Mouse (Mus musculus): ENCODE data around the gene Prn. TPM values are rescaled to one million over a fixed set of nuclear protein-coding genes. Genes with fewer than 3 reads are reported as not detected.

Gene Prn
- polyA plus RNA-seq, 2 experiments, result not detected

DNA sequence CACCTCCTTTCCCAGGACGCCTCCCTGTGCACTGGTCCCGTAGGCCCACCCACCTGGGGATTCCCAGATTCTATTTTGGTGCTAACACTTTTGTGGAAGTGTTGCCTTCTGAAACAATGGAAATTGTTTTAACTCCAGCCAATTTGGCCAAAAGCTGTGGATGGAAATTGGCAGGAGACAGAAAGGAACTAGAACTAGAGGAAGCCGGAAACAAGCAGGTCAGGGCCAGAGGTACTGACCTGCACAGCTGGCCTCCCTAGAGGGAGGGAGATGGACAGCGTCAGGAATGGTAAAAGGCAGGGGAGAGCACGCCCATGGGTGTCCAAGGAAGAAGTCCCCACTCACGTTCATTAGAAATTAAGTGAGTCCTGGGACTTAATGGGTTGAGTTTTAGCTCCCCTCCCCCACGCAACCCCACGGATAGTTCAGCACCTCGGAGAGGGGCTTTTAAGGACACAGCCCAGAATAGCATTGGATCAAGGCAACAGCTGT is 48.0 kb downstream of the Prn start:
- Histone ChIP-seq H3K9ac (ENCODE audit: low read depth, low read length, severe bottlenecking) (no peak overlapping the region), H3K9me3 (ENCODE audit: control insufficient read depth, low read length) (no peaks in the 10 kb centered on the region), H3K4me1 (ENCODE audit: control insufficient read depth, insufficient read depth, low read length) (no peaks in the 10 kb centered on the region; the same call in 1 of the 2 replicates), H3K4me3 (replicated peaks; ENCODE audit: low read length) (no peak overlapping the region), H3K27ac (replicated peaks; ENCODE audit: low read depth, low read length) (no peak overlapping the region), H3K36me3 (ENCODE audit: control insufficient read depth, insufficient read depth, low read length) (no peaks in the 10 kb centered on the region), H3K27me3 (ENCODE audit: control insufficient read depth, insufficient read depth, low read length) (peaks cover 18% of the 10 kb centered on the region; the same call in 1 of the 2 replicates), H3K4me2 (replicated peaks; ENCODE audit: low read depth, low read length, severe bottlenecking) (no peak overlapping the region)
- peak; percentile 29 for DNase-seq (ENCODE audit: low spot score)
- TF ChIP-seq POLR2A (IDR thresholded peaks at IDR 0.05; ENCODE audit: borderline replicate concordance, extremely low read depth, insufficient read depth, insufficient read length), result no peak
- ATAC-seq (ENCODE audit: low FRiP score, low read depth), result no peak
- WGBS, result 52% methylated on average over 9 of the region's 9 CpGs

DNA sequence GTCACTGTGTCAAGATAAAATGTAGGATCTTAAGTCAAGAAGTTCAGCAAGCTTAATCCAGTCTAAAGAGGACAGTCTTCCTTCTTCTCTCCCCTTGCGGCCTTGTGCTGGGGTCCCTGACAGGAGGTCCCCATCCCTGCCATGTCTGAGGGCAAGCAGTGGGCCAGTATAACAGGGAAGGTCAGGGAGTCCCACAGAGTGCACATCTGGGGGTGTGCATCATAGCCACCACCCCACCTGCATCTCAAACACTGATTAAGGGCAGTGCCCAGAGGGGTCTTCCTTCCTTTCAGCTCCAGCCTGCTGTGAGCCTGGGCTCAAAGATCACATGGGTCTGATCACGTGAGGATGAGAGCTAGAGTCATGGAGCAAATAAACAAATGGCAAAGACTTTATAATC is 51.9 kb downstream of the Prn start:
- DNase-seq (ENCODE audit: low spot score) (no peak), ATAC-seq (ENCODE audit: low FRiP score, low read depth) (no peak)
- no peaks in the 10 kb centered on the region for H3K27me3 ChIP-seq (ENCODE audit: control insufficient read depth, insufficient read depth, low read length)
- 80% methylated on average over 2 of the region's 2 CpGs for WGBS
- H3K36me3 ChIP-seq (ENCODE audit: control insufficient read depth, insufficient read depth, low read length), result no peaks in the 10 kb centered on the region
- H3K27ac ChIP-seq (replicated peaks; ENCODE audit: low read depth, low read length), result no peak overlapping the region
- H3K9ac ChIP-seq (ENCODE audit: low read depth, low read length, severe bottlenecking), result no peak overlapping the region
- no peaks in the 10 kb centered on the region for H3K4me1 ChIP-seq (ENCODE audit: control insufficient read depth, insufficient read depth, low read length)
- no peak for TF ChIP-seq POLR2A (IDR thresholded peaks at IDR 0.05; ENCODE audit: borderline replicate concordance, extremely low read depth, insufficient read depth, insufficient read length)
- no peak overlapping the region for H3K4me3 ChIP-seq (replicated peaks; ENCODE audit: low read length)
- no peaks in the 10 kb centered on the region for H3K9me3 ChIP-seq (ENCODE audit: control insufficient read depth, low read length)
- no peak overlapping the region for H3K4me2 ChIP-seq (replicated peaks; ENCODE audit: low read depth, low read length, severe bottlenecking)

DNA sequence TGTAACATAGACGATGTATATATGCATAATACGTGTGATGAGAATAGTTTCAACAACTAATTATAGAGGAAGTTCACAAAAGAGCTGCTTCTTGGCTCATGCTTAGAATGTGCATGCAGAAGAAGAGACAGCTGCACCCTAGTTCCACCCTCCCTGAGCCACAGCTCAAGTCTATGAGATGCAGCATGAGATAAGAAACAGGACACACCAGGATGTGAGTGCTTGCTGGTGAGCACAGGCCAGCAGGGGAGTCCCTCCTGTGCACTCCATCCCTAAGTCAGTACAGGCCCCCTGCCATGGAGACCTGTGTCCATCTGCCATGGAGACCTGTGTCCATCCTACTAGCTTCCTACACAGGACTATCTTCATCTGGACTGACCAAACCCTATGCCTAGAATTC is 60.8 kb downstream of the Prn start:
- ATAC-seq (ENCODE audit: low FRiP score, low read depth) (no peak), DNase-seq (ENCODE audit: low spot score) (no peak)
- TF ChIP-seq POLR2A (IDR thresholded peaks at IDR 0.05; ENCODE audit: borderline replicate concordance, extremely low read depth, insufficient read depth, insufficient read length), result no peak
- 83% methylated on average over 2 of the region's 2 CpGs for WGBS
- H3K9ac ChIP-seq (ENCODE audit: low read depth, low read length, severe bottlenecking), result no peak overlapping the region
- no peaks in the 10 kb centered on the region for H3K4me1 ChIP-seq (ENCODE audit: control insufficient read depth, insufficient read depth, low read length)
- H3K4me3 ChIP-seq (replicated peaks; ENCODE audit: low read length), result no peak overlapping the region
- no peaks in the 10 kb centered on the region for H3K9me3 ChIP-seq (ENCODE audit: control insufficient read depth, low read length)
- no peaks in the 10 kb centered on the region for H3K36me3 ChIP-seq (ENCODE audit: control insufficient read depth, insufficient read depth, low read length)
- no peak overlapping the region for H3K4me2 ChIP-seq (replicated peaks; ENCODE audit: low read depth, low read length, severe bottlenecking)
- no peaks in the 10 kb centered on the region for H3K27me3 ChIP-seq (ENCODE audit: control insufficient read depth, insufficient read depth, low read length)
- no peak overlapping the region for H3K27ac ChIP-seq (replicated peaks; ENCODE audit: low read depth, low read length)

DNA sequence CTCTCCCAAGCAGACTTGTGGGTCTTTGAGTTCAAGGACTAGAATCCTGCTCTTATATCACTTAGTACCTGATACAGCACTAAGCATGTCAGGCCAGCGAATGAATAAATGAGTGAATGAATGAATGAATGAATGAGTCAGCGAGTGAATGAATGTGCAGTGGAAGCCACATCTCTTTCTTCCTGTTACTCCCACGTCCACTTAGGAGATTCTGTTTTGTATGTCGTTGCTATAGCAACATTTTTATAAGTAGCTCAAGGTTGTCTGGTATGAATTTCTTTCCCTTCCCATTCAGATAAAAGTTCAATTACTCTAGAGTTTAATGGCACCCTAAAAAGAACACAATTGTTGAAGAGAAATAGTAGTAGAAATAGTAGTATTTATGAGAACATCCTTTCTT is 61.3 kb downstream of the Prn start:
- Histone ChIP-seq H3K27ac (replicated peaks; ENCODE audit: low read depth, low read length) (no peak overlapping the region), H3K4me1 (ENCODE audit: control insufficient read depth, insufficient read depth, low read length) (no peaks in the 10 kb centered on the region), H3K9me3 (ENCODE audit: control insufficient read depth, low read length) (no peaks in the 10 kb centered on the region), H3K4me3 (replicated peaks; ENCODE audit: low read length) (no peak overlapping the region), H3K36me3 (ENCODE audit: control insufficient read depth, insufficient read depth, low read length) (no peaks in the 10 kb centered on the region), H3K4me2 (replicated peaks; ENCODE audit: low read depth, low read length, severe bottlenecking) (no peak overlapping the region), H3K9ac (ENCODE audit: low read depth, low read length, severe bottlenecking) (no peak overlapping the region), H3K27me3 (ENCODE audit: control insufficient read depth, insufficient read depth, low read length) (no peaks in the 10 kb centered on the region)
- 76% methylated on average over 4 of the region's 4 CpGs for WGBS
- TF ChIP-seq POLR2A (IDR thresholded peaks at IDR 0.05; ENCODE audit: borderline replicate concordance, extremely low read depth, insufficient read depth, insufficient read length), result no peak
- no peak for DNase-seq (ENCODE audit: low spot score)
- no peak for ATAC-seq (ENCODE audit: low FRiP score, low read depth)

DNA sequence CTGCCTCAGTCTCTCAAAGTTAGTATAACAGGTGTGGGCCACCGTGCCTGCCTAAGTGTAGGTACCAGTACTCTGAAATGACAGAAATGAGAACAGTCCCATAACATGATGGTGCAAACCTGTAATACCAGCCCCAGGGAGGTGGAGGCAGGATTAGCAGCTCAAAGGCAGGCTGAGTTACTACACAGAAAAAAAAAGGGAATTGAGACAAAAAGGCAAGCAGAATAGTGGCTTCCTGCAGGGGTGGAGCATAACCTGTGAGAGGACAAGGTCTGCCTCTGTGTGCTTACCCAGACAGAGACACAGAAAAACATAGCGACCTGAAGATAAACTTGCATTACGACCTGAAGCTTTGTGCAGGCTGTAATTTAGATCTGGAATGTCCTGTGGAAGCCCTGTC is 66.9 kb downstream of the Prn start:
- peaks cover 6% of the 10 kb centered on the region; the same call in 1 of the 2 replicates for H3K9me3 ChIP-seq (ENCODE audit: control insufficient read depth, low read length)
- ATAC-seq (ENCODE audit: low FRiP score, low read depth) (no peak), DNase-seq (ENCODE audit: low spot score) (no peak)
- no peaks in the 10 kb centered on the region for H3K27me3 ChIP-seq (ENCODE audit: control insufficient read depth, insufficient read depth, low read length)
- H3K36me3 ChIP-seq (ENCODE audit: control insufficient read depth, insufficient read depth, low read length), result no peaks in the 10 kb centered on the region
- 64% methylated on average over 3 of the region's 3 CpGs for WGBS
- H3K9ac ChIP-seq (ENCODE audit: low read depth, low read length, severe bottlenecking), result no peak overlapping the region
- no peak overlapping the region for H3K4me3 ChIP-seq (replicated peaks; ENCODE audit: low read length)
- H3K4me1 ChIP-seq (ENCODE audit: control insufficient read depth, insufficient read depth, low read length), result no peaks in the 10 kb centered on the region
- no peak for TF ChIP-seq POLR2A (IDR thresholded peaks at IDR 0.05; ENCODE audit: borderline replicate concordance, extremely low read depth, insufficient read depth, insufficient read length)
- no peak overlapping the region for H3K4me2 ChIP-seq (replicated peaks; ENCODE audit: low read depth, low read length, severe bottlenecking)
- H3K27ac ChIP-seq (replicated peaks; ENCODE audit: low read depth, low read length), result no peak overlapping the region

DNA sequence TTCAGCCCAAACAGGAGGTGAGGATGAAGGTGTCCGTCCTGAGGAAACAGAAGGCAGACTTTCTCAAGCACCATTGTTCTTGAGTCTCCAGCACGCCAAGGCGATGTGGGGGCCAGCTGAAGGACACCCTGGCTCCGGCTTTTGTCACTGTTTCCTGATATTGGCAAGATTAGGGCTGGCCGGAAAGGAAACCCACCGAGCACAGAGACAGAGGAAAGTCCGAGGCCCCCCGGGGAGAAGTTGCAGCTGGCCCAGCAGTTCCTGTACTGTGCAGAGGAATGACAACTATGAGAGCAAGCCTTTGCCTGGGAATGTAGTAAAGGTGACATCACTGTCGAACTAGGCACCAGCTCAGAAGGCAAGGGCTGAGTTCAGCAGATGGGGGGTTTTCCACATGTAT is 71.1 kb downstream of the Prn start:
- no peaks in the 10 kb centered on the region for H3K36me3 ChIP-seq (ENCODE audit: control insufficient read depth, insufficient read depth, low read length)
- peaks cover 6% of the 10 kb centered on the region; the same call in 1 of the 2 replicates for H3K9me3 ChIP-seq (ENCODE audit: control insufficient read depth, low read length)
- TF ChIP-seq POLR2A (IDR thresholded peaks at IDR 0.05; ENCODE audit: borderline replicate concordance, extremely low read depth, insufficient read depth, insufficient read length), result no peak
- H3K27me3 ChIP-seq (ENCODE audit: control insufficient read depth, insufficient read depth, low read length), result no peaks in the 10 kb centered on the region
- no peak overlapping the region for H3K4me3 ChIP-seq (replicated peaks; ENCODE audit: low read length)
- 46% methylated on average over 9 of the region's 9 CpGs for WGBS
- no peaks in the 10 kb centered on the region for H3K4me1 ChIP-seq (ENCODE audit: control insufficient read depth, insufficient read depth, low read length)
- no peak overlapping the region for H3K9ac ChIP-seq (ENCODE audit: low read depth, low read length, severe bottlenecking)
- no peak overlapping the region for H3K4me2 ChIP-seq (replicated peaks; ENCODE audit: low read depth, low read length, severe bottlenecking)
- H3K27ac ChIP-seq (replicated peaks; ENCODE audit: low read depth, low read length), result no peak overlapping the region
- ATAC-seq (ENCODE audit: low FRiP score, low read depth), result peak; percentile 72
- peak; percentile 59 for DNase-seq (ENCODE audit: low spot score)
